Mouse (Mus musculus) layer of hippocampus, postnatal 36 days (tissue): ENCODE measurements around the gene Hydin. TPM values are rescaled to one million over a fixed set of nuclear protein-coding genes. Genes with fewer than 3 reads are reported as not detected.
A peak's percentile ranks its signal among the peaks of the same experiment; 100 is the strongest.
"Not testable (repeated sequence)": the region's sequence is repeated elsewhere in the genome, so short reads cannot be mapped to it uniquely, and the experiment has no call there.

Experiments
- DNase-seq, 2 experiments: peaks; one replicate each; pipeline ENCODE4 v3.0.0; 2022
- total RNA-seq, 2 experiments: library from RNA; stranded (reverse); gene quantifications; 2 replicates each; pipeline ENCODE4 v1.2.3; 2021

Hydin gene
- under 1 TPM; 0.37 to 0.43 TPM for total RNA-seq

DNA sequence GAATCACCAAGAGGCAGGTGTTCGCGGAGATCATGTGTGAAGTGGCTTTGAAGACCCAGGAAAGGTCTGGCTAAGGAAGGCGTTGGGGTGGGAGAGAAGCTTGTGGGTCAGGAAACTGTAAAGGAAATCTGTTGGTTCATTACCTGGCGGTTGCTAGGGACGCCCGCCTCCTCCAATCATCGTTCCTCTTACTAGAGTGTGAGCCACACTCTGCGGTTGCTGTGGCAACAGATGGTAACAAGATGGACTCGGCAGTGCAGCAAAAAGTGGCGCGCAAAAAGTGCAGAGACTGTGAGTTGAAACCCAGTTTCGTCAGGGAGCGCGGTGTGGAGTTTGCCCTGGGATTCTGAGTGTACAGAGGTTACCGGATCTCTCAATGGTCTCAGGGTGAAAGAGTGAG is at the start of gene Hydin:
Gene Hydin (plus strand): TSS at position 237 of the 400 bp plus-strand sequence.
- DNase-seq, result peak; percentile 76

DNA sequence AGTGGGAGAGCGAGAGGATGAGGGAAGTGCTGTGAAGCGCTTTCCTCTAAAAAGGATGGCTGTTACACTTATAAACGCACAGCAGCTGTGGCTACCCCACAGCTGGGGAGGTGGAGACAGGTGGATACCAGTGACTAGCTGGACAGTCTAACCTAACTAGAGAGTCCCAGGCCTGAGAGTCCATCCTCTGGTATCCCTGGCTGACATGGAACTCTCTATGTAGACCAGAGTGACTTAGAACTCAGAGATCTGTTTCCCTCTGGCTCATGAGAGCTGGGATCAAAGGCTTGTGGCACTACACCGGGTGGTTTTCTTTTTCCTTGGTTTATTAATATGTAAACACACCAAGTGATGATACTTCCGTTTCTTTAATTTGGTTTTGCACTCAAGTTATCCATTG is 49.6 kb upstream of the Hydin start:
- no peak for DNase-seq

DNA sequence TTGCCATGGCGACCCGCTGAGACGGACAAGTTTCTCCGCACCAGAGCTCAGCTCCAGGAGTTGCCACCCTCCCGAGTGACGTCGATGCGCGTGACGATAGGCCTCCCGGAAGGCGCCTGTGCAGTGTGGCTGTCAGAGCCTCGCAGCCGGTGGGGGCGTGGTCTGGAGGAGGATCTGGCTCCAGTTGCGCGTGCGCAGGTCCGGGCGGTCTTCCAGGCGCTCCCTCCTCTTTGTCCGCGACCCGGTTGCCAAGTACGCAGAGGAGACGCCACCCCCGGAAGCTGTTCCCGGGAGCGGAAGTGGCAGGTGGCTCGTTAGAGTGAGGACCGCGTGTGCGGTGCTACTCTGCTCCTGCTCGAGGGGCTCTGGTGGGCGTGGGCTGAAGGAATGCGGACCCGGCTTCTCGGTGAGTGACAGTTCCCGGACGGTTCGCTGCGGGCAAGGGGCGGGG is 49.1 kb upstream of the Hydin start:
- peak; percentile 100 for DNase-seq

DNA sequence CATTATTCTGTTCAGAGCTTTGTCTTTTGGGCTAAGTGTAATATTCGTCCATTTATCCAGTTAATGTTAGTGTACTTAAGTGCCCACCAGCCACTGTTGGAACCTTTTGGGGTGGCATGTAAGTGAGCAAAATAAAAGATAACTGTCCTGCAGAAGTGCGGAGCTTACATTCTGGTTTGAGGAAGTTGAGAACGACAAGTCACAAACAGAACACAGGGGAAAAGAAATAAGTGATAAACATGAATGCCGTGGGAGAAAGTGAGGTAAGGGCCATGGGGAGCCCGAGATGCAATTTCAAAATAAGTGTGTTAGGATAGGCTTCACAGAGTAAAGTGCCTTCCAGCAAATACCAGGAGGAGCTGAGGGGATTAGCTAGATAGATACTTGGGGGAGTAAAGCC is 48.3 kb upstream of the Hydin start:
- no peak for DNase-seq

DNA sequence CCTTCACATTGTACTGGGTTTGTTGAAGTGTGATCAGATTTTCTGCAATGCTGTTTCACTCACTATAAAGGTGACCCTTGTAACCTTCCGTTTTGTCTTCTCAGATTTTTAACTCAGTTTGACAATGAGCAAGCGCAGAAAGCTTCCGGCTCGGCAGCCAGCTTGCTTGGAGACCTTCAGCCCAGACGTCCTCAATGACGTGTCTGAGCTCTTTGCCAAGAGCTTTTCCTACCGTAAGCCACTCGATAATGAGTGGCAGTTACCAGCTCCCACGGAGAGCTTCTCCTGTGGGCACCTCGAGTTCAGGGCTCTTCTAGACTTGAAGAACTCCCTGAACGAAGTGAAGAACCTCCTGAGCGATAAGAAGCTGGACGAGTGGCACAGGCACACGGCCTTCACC is 45.8 kb upstream of the Hydin start:
- no peak for DNase-seq

DNA sequence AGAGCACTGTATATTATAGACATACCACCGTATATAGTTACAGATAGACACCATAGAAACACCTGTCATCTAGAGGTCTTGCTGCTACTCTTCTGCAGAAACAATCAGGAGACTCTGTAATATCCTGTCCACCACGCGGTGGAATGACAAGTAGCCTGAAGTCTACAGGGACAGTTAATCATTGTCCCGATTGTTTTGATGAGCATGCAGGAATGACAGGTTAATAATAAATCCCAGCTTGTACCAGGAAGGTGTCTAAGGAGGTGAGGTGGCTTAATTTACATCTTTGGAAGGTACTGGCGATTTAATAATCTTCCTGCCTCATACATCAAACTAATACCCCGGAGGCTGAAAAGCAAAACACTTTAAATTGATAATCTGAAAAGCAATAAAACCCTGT is 36.0 kb upstream of the Hydin start:
- no peak for DNase-seq

DNA sequence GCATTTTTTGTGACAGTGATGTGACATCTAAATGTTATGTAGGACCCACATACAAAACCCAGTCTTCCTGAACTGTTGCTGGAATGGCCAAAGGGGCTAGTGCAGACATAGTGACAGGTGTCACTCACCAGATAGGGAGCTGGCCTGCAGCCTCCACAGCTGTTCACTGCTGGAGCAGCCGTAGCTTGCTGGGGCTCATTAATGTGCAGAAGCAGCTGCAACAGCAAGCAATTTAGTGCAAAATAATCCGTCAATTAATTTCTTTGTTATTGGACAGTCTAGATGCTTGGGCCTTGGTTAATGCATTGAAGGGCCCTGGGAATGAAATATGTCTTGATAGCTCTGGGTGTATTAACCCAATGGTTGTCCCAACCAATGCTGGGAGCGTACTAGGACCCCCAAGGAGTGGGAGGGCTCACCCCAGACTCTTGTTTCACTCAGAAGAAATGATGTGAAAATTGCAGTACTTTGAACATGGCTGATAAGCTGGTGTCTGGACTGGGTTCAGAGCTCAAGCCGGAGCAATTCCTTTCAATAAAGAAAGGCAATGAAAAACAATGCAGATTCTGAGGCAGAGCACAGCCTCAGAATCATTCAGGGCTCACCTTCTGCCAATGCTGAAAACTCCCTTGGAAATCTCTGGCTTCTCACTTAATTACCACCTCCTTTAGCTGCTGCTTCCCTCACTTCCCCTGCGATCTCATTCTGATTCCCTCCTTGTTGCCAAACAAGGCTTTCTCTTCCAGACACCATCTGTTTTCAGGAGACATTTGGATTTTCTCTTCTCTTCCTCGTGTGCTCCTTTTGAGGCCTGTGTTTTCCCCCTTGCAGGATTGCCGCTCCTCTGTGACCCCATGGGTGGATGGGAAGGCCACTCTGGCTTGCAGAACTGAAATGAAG is 24.2 kb upstream of the Hydin start:
- no peak for DNase-seq

DNA sequence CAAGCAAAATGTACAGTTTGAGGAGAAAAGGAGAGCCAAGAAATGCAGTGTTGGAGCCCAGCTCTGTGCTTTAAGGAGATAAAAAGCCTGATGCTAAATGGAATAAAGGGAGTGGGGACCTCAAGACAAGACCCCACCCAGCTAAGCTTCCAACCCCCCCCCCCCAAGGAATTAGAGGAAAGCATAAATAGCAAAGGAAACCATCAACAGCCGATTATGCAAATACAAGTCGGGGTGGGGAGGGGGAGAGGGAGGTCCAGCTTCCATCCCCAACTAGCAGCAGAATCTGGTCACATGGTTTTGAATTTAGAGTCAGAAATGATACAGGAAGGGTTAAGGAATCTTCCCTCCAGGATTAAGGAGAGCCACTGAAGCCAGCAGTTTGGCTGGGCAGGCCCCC is 22.2 kb upstream of the Hydin start:
- no peak for DNase-seq

DNA sequence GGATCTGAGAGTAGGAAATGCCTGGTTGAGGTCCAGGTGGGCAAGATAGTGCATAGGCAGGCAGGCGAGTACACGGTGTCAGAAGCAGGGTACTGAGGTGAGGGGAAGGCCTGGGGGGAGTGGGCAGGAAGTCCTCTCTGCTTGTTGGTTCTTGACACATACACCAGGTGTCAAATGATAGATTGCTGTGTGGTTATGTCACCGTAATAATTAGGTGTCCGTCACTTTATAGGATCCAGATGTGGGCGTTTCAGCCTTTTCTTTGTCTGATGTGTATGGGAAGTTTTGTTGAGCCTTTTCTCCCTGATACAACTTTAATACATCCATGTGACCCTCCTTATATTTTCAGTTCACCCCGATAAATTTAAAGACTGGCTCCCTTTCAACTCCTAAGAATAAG is 19.5 kb upstream of the Hydin start:
- DNase-seq, result no peak

DNA sequence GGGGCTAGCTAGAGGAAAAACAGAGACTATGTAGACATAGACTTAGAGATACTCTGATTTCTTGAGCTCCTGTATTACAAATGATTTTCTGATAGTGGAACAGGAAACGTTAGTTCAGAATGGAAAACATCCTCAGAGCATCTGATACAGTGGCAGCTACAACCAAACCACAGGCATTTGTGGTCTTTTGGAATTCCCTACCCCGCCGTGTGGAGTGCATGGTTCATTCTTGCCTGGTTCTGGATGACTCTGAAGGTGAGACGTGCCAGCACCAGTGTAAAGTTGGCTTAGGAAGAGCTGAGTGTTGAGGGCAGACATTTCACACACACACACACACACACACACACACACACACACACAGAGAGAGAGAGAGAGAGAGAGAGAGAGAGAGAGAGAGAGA is 12.8 kb upstream of the Hydin start:
- DNase-seq, result no peak

DNA sequence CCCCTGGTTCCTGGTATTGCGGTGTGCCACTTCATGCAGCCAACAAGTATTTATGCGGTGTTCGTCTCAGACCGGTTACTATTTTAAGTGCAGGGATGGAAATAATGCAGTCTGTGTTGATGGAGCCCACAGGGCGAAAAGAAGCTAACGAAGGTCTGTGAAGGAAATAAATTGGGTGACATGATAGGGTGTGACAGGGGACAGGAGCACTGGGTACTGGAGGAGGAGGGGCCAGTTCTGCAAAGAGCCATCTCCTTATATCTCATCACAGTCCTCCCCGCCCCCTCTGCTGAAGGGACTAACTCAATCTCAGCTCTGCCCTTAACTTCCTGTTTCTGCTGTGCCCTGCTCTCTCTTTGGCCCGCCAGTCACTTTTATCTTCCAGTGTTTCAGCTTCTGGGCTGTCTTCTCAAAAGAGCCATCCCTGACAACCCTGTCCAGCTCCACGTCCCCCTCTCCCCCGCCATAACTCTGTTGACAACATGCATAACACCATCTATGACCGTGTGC is 926 bp upstream of the Hydin start:
- no peak for DNase-seq

DNA sequence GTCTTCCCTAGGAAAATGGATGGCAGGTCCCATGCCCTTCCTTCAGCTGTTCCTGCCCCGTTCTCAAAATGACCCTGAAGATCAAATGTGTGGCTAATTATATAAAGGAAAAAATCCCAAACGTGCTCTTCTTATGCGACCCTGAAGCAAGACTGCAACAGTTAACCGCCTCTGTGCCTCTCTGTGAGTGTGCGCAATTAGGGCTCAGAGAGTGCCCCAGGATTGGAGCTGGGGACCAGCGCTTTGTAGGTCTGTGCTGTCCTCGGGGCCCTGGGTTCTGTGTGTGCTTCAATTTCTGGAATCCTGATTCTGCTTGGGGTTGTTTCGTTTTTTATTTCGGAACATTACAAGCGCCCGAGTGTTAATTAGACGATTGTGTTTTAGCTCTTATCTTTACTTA is 491 bp downstream of the Hydin start:
- no peak for DNase-seq

DNA sequence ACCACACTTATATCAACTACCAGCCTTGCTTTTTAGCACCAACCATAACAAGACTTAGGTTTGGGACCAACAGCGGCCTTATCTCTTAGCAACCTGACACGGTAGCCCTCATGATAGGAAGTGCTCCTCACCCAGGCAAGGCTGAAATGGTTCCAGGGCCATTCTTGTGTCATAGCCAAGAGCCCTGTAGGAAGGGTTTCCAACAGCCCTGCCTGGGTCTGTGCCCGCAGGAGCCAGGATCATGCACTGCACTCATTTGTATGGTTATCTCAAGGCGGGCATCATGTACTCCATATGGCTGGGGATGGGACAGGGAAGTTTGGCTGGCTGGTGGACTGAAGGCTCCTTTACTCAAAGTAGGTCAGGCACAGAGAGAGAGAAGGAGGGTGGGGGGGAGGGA is 3.9 kb downstream of the Hydin start:
- no peak for DNase-seq

DNA sequence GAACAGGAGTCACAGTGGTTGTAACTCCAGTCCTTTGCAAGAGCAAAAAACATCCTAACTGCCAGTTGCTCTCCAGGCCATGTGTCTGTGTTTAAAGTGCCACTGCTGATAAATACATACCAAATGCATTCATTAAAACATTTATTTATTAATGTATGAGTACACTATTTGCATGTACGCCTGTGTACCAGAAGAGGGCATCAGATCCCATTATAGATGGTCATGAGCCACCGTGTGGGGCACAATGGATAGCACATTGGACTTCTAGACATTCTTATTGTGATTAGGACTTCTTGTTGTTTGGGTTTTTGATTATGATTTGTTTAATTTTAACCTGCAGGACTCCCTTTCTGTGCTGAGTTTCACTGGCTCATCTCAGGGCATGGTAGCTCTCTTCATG is 6.6 kb downstream of the Hydin start:
- no peak for DNase-seq

DNA sequence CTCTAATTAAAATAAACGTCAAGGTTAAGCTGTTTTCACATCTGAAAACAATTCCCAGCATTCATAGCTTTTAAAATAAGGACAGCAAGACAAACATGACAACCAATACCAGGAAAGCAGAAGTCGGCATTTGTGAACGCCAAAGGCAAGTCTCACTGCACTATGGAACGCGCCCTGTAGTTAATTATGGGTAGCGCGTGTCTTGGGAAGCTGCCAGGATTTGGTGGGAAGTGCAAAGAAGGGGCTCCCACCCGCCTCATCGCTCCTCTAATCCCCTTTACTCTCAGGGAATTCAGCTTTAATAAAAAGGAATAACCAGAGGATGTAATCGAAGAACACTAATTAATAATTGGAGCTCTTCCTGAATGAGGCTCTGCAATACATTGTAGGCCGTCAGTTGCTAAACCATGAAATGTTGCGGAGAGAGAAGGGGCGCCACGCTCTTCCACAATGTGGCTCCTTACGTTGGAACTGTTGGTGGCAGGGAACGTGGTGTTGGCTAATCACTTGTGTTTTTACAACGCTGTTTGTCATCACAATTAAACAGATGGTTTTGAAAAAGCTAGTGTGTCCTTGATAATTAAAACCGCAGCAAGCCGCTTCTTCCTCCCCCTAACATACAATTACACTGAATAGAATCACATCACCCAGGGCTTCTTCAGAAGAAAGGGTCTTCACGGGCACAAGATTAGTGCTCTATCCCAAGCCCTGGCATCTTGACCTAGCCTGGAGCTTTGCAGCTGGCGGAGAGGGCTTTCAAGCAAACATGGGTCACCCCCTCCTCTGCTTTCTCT is 8.9 kb downstream of the Hydin start:
- no peak for DNase-seq

DNA sequence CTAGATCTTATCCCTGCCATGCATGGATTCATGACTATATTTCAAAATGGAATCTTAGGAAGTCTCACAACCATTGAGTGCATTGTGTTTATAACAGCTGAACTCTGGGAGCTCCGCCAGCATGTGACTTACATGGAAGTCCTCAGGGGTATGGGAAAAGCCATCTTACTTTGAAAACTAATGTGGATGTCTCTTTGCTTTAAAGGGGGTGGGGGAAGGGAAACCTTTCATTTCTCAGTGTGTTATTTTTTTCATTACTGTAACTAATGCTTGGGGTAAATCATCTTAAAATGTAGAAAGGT is 9.4 kb downstream of the Hydin start:
- no peak for DNase-seq

DNA sequence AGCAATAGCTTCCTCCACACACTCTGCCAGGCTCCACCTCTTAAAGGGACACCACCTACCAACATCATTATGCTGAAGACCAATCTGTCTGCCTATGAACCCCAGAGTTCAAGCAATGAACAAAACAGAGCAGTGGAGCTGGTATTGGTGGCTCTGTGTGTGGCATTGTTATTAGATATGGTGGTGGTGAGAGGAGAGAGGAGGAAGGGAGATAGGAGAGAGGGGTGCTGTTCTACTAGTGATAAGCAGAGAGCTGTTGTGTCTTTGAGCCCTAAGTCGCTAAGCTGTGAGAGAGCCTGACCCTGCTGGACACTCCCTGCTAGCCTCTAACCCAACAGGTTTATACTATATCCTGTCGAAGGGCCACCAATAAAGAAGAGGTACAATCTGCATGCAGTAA is 45.9 kb downstream of the Hydin start:
- DNase-seq, result no peak

DNA sequence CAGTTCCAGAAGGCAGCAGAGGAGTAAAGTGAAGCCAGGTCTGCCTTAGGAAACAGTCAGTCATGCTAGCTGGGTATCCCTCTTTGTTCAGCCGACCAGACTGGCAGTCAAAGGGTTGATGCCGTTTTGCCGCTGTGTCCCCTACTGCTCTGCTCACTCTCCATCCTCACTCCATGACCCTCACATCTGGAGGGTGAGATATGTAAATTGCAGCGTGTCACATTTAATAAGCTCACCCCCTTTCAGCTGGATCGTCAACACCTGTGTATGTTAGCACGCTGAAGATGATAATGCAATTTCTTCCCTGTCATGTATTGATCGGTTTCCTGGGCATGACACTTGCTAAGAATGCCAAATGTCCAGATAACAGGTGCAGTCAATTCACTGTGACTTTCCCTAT is 49.0 kb downstream of the Hydin start:
- DNase-seq, result no peak

DNA sequence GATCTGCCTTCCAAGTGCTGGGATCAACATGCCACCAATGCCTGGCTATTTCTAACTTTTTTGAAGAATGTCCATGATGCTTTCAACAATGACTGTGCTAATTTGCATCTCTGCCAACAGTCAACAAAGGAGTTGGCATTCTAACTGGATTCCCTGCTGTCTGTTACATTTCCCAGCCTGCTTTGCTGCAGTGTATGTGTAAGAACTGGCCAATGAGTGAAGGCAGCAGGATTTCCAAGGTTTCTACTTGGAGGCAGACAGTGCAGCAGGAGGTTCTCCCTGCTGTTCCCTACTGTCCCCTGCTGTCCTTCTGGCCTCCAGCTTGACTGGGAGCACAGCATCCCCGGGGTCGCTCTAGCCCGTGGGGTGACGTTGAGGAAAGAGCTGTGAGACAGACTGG is 52.8 kb downstream of the Hydin start:
- DNase-seq, result no peak

DNA sequence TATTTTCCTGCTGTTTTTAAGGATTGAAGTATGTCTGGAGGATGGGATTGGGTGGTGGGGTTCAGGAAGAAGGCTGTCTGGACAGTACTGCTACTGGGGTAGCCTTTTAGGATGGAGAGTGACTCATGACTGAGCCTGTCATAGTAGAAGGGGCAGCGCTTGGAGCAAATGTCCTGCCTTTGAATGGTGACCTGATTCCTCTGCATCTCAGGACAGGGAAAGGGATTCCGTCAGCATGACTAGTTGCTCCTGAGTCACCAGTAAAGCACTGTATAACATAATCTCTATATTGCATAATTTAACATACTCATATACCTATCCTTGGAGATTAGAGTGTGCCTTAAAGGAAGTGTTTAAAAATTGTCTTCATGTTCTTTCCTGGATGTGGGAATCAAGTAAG is 54.7 kb downstream of the Hydin start:
- no peak for DNase-seq

DNA sequence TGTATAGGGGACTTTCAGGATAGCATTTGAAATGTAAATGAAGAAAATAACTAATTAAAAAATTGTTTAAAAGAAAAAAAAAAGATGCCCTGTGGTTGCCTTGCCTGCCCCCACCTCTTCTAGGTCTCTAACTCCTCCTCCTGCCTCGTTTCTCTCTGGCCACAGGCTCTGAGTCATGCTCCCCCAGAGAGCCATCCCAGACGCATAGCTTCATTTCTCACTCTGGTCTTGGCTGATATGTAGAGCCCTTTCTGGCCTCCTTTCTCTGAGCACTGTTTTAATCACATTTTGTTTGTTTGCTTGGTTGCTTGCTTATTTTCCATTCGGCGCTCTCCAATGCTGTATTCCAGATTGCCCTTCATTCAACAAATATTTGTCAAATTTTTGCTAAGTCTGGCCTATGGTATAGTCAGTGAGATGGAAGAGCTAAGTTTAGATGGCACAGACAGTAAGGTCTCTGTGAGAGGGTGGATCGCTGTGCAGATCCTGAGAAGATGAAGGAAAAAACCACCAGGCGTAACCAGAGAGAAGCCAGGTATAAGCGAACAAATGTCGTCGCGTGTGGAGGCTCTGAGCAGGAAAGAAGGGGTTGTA is 57.3 kb downstream of the Hydin start:
- no peak for DNase-seq

DNA sequence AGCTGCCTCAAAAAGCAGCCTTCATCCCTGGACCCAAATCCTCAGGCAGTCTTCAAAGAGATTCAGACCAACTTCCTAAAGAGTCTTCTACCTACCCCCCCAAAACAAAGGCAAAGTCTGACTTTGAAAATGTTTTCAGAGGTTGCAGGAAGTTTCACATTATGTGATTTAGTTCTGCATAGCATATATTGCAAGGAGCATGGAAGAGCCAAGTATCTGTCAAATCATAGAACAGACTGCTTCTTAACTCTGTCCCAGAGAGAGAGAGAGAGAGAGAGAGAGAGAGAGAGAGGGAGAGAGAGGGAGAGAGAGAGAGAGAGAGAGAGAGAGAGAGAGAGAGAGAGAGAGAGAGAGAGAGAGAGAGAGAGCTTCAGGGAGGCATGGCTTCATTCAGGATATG is 60.3 kb downstream of the Hydin start:
- not testable (repeated sequence) for DNase-seq

DNA sequence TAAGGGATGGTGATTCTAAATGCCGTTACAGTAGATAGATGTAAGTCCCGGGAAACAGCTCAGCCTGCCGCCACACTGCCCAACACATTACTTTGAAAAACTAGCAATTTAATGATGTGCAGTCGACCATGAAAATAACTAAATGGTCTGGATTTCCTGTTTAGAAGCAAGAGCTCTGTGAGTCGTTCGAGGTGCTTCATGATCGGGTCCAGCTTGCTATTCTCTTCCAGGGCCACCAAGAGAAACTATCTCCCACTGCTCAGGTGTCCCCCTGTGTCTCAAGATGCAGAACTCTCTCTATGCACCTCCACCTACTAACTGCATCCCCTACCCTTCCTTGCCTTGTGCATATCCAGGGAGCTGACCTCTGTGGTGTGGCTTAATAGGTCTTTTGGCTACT is 66.6 kb downstream of the Hydin start:
- no peak for DNase-seq
